Mouse (Mus musculus) thymus, adult 2 months (tissue): ENCODE measurements at regions not wholly inside any gene's neighbourhood (a gene's known extent, or its start where the extent isn't known, plus 50 kb on each side); places are given as distances from the start of the nearest gene placed in this dataset.

ENCODE experiments used
- DNase-seq: peaks from one replicate; pipeline ENCODE4 v3.0.0; 2021
- H3K27ac ChIP-seq: fragments of 200-500 bp; 2 replicates; pipeline ENCODE4 v1.5.1; 2012; ENCODE audit warnings: low read length, control low read depth; ENCODE audit not compliant: control insufficient read depth, insufficient read depth
- H3K27me3 ChIP-seq: fragments of 200-500 bp; 2 replicates; pipeline ENCODE4 v1.6.1; 2012; ENCODE audit warnings: mild to moderate bottlenecking, low read length, moderate library complexity, mixed read lengths; ENCODE audit not compliant: control insufficient read depth, insufficient read depth
- H3K36me3 ChIP-seq: fragments of 200-500 bp; 2 replicates; pipeline ENCODE4 v1.6.1; 2012; ENCODE audit warnings: mild to moderate bottlenecking, low read length, moderate library complexity; ENCODE audit not compliant: control insufficient read depth, insufficient read depth
- H3K4me1 ChIP-seq: fragments of 200-500 bp; replicated peaks from 2 replicates; pipeline ENCODE4 v1.6.1; 2012; ENCODE audit warnings: low read length; ENCODE audit not compliant: control insufficient read depth, insufficient read depth
- H3K4me3 ChIP-seq: fragments of 200-500 bp; 2 replicates; pipeline ENCODE4 v1.5.1; 2012; ENCODE audit warnings: mild to moderate bottlenecking, low read length, control low read depth, moderate library complexity; ENCODE audit not compliant: control insufficient read depth, insufficient read depth
- CTCF ChIP-seq: fragments of 200-500 bp; IDR thresholded peaks from 2 replicates; pipeline ENCODE4 v1.5.1; 2012; ENCODE audit warnings: mild to moderate bottlenecking, control low read depth, low read length, moderate library complexity, borderline replicate concordance; ENCODE audit not compliant: control insufficient read depth, poor library complexity, insufficient read depth; ENCODE audit errors: extremely low read depth
- POLR2A ChIP-seq: fragments of 200-500 bp; IDR thresholded peaks from 2 replicates; pipeline ENCODE4 v1.6.1; 2012; ENCODE audit warnings: mild to moderate bottlenecking, low read length, control low read depth, moderate library complexity; ENCODE audit not compliant: control insufficient read depth, poor library complexity, insufficient read depth; ENCODE audit errors: extremely low read depth
- WGBS: fragments of 180-500 bp; shearing (Covaris S2); methylation state at CpG from one replicate; pipeline ENCODE4 v1.1.7; 2018; 5-methylcytosine and 5-hydroxymethylcytosine counted together

DNA sequence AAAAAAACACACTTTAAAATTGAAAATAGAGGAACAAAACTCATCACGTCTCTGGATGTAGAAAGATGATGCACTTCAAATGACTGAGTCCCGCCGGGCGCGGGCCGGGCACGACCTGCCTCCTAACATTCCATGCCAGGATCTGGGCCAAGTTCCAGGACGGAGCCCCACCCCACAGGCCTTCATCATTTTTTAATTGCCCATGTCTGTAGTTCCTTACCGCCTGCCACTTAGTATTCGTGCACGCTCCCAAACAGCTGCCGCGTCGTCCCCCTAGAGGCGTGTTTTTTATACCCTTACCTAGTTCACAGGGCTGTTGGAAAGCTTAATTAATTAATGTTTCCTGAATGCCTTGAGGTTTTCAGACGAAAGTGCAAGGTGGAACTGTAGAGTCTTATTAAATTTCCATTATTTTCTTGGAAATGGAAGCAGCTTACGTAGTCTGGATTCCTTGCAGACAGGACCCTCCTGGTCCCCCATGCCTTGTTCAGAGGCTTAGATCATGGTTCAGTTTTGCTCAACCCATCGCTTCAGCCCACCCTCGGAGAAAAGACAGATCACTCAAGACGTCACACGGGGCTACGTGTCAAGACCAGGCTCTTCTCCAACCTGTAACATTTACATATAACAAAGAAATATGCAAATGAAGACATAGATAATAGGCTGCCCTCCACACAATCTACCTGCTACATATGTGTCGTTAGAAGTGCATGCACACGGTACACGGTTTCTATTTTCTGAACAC lies 81.0 kb downstream of the Barhl2 start:
- H3K4me1 ChIP-seq: no peaks in the 10 kb centered on the region
- no peak for DNase-seq
- no peak overlapping the region for H3K27ac ChIP-seq
- WGBS: 92% methylated on average over 25 of the region's 25 CpGs
- no peak for TF ChIP-seq CTCF
- no peak for TF ChIP-seq POLR2A
- H3K4me3 ChIP-seq: no peak overlapping the region
- no peaks in the 10 kb centered on the region for H3K27me3 ChIP-seq
- no peaks in the 10 kb centered on the region for H3K36me3 ChIP-seq

DNA sequence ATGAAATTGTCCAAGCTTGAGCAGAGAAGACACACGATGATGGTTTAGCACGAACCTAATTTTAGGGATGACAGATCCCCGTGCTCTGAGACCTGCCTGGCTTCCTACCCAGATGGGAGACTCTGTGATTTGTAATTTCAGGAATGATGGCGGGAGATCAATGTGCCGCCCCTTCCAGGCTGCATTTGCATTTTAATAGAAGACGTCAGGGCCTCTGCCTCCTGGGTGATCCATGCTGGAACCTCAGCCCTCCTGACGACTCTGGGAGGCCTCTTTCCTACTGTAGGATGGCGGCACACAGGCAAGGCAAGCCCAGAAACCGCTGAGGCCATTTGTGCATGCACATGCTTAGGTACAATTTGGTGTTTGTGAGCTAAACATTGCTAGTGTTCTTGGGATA lies 90.1 kb downstream of the Barhl2 start:
- H3K27me3 ChIP-seq: no peaks in the 10 kb centered on the region
- no peak for DNase-seq
- no peak overlapping the region for H3K27ac ChIP-seq
- H3K4me1 ChIP-seq: no peaks in the 10 kb centered on the region
- no peak for TF ChIP-seq CTCF
- no peak for TF ChIP-seq POLR2A
- WGBS: 66% methylated on average over 9 of the region's 9 CpGs
- H3K4me3 ChIP-seq: no peak overlapping the region
- no peaks in the 10 kb centered on the region for H3K36me3 ChIP-seq

DNA sequence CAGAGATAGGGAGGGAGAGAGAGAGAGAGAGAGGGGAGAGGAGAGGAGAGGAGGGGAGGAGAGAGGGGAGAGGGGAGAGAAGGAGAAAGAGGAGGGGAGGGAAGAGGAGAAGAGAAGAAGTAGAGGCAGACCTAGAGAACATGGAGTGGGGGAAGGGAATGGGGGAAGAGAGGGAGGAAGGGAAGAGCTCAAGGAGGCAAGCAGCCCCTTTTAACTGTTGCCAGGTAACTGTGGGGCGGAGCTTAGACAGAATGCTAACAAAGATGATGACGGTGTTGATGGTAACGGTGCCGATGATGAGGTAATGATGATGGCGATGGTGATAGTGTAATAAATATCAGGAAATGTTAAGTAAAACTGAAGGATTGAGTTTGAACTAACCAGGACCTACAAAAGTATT lies 90.7 kb downstream of the Barhl2 start:
- TF ChIP-seq CTCF (no peak), POLR2A (no peak)
- no peak for DNase-seq
- Histone ChIP-seq H3K4me3 (no peak overlapping the region), H3K27me3 (no peaks in the 10 kb centered on the region), H3K27ac (no peak overlapping the region), H3K36me3 (no peaks in the 10 kb centered on the region), H3K4me1 (no peaks in the 10 kb centered on the region)
- WGBS: 74% methylated on average over 5 of the region's 5 CpGs

DNA sequence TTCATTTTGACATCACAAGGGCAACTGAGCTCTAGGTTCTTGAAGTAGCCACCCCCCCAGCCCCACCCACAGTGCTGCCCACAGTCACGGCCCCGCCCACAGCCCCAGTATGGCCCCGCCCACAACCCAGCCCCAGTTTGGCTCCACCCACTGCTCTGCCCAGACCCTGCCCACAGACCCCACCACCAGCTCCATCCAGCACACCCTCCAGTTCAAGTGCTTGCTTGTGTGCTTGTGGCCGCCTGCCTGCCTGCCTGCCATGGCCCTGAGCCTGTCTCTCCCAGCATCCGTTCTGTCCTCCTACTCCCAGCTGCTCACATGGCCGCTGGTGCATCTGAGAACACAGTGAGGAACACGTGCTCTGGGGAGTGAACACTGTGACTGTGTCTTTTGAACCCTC lies 92.0 kb downstream of the Barhl2 start:
- Histone ChIP-seq H3K27ac (no peak overlapping the region), H3K36me3 (no peaks in the 10 kb centered on the region), H3K4me3 (no peak overlapping the region), H3K4me1 (no peaks in the 10 kb centered on the region), H3K27me3 (no peaks in the 10 kb centered on the region)
- no peak for DNase-seq
- WGBS: 80% methylated on average over 7 of the region's 7 CpGs
- TF ChIP-seq CTCF: no peak
- TF ChIP-seq POLR2A: no peak

DNA sequence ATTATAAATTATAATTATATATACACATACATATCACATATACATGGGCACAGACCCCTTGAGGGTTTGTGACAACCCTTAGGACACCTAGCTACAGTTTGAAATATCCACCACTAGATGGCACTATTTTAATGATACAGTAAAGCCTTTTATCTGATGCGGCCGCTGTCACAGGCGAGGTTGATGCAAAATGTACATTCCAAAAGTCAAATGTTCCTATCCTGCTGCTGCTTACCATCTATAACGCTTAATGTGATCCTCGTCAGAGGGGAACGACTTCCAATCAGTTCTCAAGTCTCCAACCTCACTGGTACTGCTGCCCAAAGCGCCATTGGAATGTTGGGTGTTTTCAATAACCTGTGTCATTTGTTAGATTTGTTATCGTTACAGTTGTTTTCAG lies 92.9 kb downstream of the Barhl2 start:
- TF ChIP-seq CTCF (no peak), POLR2A (no peak)
- H3K4me1 ChIP-seq: no peaks in the 10 kb centered on the region
- H3K4me3 ChIP-seq: no peak overlapping the region
- H3K27ac ChIP-seq: no peak overlapping the region
- no peaks in the 10 kb centered on the region for H3K27me3 ChIP-seq
- DNase-seq: no peak
- no peaks in the 10 kb centered on the region for H3K36me3 ChIP-seq
- 39% methylated on average over 8 of the region's 8 CpGs for WGBS

DNA sequence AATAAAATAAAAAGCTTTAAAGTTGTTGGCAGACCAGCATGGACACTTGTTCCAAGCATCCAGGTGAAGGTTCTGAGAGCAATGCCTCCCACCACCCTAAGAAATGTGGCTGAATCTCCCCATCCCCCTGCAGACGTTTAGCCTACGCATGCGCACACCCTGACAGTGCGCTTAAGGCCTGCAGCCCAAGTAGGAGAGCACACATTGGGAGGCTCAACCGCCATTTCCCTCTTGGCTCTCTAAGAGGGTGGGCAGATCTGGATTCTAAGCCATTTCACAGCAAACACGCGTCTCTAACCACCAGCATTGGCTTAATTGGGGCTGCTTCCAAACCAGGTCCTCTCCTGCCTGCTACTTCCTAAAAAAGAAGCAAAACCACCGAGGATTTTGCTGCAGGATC lies 106.6 kb downstream of the Barhl2 start:
- Histone ChIP-seq H3K4me1 (no peaks in the 10 kb centered on the region), H3K4me3 (no peak overlapping the region), H3K36me3 (no peaks in the 10 kb centered on the region), H3K27me3 (no peaks in the 10 kb centered on the region), H3K27ac (no peak overlapping the region)
- 85% methylated on average over 8 of the region's 8 CpGs for whole genome bisulfite sequencing
- DNase-seq: no peak
- TF ChIP-seq CTCF (no peak), POLR2A (no peak)
